Mouse (Mus musculus): ENCODE measurements around the gene Sun2.

Gene Sun2

GRCm38 (mm10) chr15:79741921-79742705 is at the start of gene Sun2:
Gene Sun2 (minus strand): TSS chr15:79742536.
- peak; percentile 96 for DNase-seq (ENCODE audit: extremely low read depth, insufficient read length, low spot score)

GRCm38 (mm10) chr15:79791502-79791901 is 49.2 kb upstream of the Sun2 start:
- no peak for DNase-seq (ENCODE audit: extremely low read depth, insufficient read length, low spot score)

GRCm38 (mm10) chr15:79790905-79791304 is 48.6 kb upstream of the Sun2 start:
- DNase-seq (ENCODE audit: extremely low read depth, insufficient read length, low spot score) = no peak

GRCm38 (mm10) chr15:79790111-79790510 is 47.8 kb upstream of the Sun2 start:
- no peak for DNase-seq (ENCODE audit: extremely low read depth, insufficient read length, low spot score)

- DNase-seq (ENCODE audit: extremely low read depth, insufficient read length, low spot score) = no peak
These were observed 45.5 kb upstream of the Sun2 start for GRCm38 (mm10) chr15:79787815-79788214.

- no peak for DNase-seq (ENCODE audit: extremely low read depth, insufficient read length, low spot score)
These were observed 42.7 kb upstream of the Sun2 start for GRCm38 (mm10) chr15:79785056-79785455.

- DNase-seq (ENCODE audit: extremely low read depth, insufficient read length, low spot score) = no peak
These were observed 35.4 kb upstream of the Sun2 start, which contains the start of gene Dnal4 for GRCm38 (mm10) chr15:79777749-79778148. Gene Dnal4 (minus strand): TSS chr15:79777849.

GRCm38 (mm10) chr15:79775662-79776061 is 33.3 kb upstream of the Sun2 start:
- no peak for DNase-seq (ENCODE audit: extremely low read depth, insufficient read length, low spot score)

- peak; percentile 91 for DNase-seq (ENCODE audit: extremely low read depth, insufficient read length, low spot score)
These were observed 32.0 kb upstream of the Sun2 start for GRCm38 (mm10) chr15:79774117-79775027.

- peak; percentile 62 for DNase-seq (ENCODE audit: extremely low read depth, insufficient read length, low spot score)
These were observed 28.4 kb upstream of the Sun2 start for GRCm38 (mm10) chr15:79770629-79771240.

- no peak for DNase-seq (ENCODE audit: extremely low read depth, insufficient read length, low spot score)
These were observed 26.0 kb upstream of the Sun2 start for GRCm38 (mm10) chr15:79768302-79768701.

GRCm38 (mm10) chr15:79767327-79767961 is 25.1 kb upstream of the Sun2 start:
- no peak for DNase-seq (ENCODE audit: extremely low read depth, insufficient read length, low spot score)

- DNase-seq (ENCODE audit: extremely low read depth, insufficient read length, low spot score) = no peak
These were observed 24.3 kb upstream of the Sun2 start for GRCm38 (mm10) chr15:79766586-79767071.

GRCm38 (mm10) chr15:79766168-79766567 is 23.8 kb upstream of the Sun2 start:
- DNase-seq (ENCODE audit: extremely low read depth, insufficient read length, low spot score) = no peak

GRCm38 (mm10) chr15:79765361-79765760 is 23.0 kb upstream of the Sun2 start:
- peak; percentile 83 for DNase-seq (ENCODE audit: extremely low read depth, insufficient read length, low spot score)

- peak; percentile 81 for DNase-seq (ENCODE audit: extremely low read depth, insufficient read length, low spot score)
These were observed 22.4 kb upstream of the Sun2 start for GRCm38 (mm10) chr15:79764539-79765267.

GRCm38 (mm10) chr15:79763601-79764246 is 21.4 kb upstream of the Sun2 start:
- DNase-seq (ENCODE audit: extremely low read depth, insufficient read length, low spot score) = peak; percentile 61

- no peak for DNase-seq (ENCODE audit: extremely low read depth, insufficient read length, low spot score)
These were observed 20.7 kb upstream of the Sun2 start for GRCm38 (mm10) chr15:79763001-79763400.

- DNase-seq (ENCODE audit: extremely low read depth, insufficient read length, low spot score) = no peak
These were observed 18.6 kb upstream of the Sun2 start for GRCm38 (mm10) chr15:79760956-79761355.
